Mouse (Mus musculus) limb, embryonic 13.5 days (tissue): ENCODE results near the gene 1700123L14Rik. TPM values are rescaled to one million over a fixed set of nuclear protein-coding genes. Genes with fewer than 3 reads are reported as not detected.

Experiments
- polyA plus RNA-seq: library from polyadenylated mRNA; unstranded; fragments of >200 nt; fragmentation: Nextera tagmentation; extraction: Ambion mirVana; gene quantifications from 2 replicates; pipeline ENCODE4 v1.2.1, GENCODE M21; 2015

1700123L14Rik gene
- polyA plus RNA-seq, 1 experiment from 2014 or later, result 0.15 TPM

Other genes starting within 250 kb of the 1700123L14Rik start
- 6.0 and 7.4 TPM in 2 replicates for gene Fam19a1, start 53.1 kb downstream of the 1700123L14Rik start, polyA plus RNA-seq